Mouse (Mus musculus) heart, adult 11 months (tissue): Measurements from ENCODE around the gene Olfr424.
A peak's percentile ranks its signal among the peaks of the same experiment; 100 is the strongest.

Experiments
- DNase-seq: peaks from one replicate; pipeline ENCODE4 v3.0.0; 2022

The Olfr424 gene

DNA sequence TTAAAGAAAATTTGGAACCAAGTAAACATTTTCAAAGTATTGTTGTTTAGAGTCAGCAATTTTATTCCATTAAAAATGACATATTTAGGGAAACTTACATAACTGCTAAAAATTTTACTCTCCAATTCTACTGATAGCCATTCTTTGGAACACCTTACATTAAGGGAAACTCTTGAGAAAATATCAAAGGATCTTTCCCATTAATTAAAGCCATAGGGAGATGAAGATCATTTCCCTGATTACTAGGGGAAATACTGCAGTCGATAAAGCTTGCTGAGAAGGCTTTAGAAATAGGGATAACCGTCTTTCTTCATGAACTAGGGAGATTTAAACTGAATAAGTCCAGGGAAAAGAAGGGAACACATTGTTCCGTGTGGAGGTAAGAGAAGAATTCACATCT is at the start of gene Olfr424:
TSS of gene Olfr424 (plus strand) at position 301 of the 400 bp plus-strand sequence.
- no peak for DNase-seq

DNA sequence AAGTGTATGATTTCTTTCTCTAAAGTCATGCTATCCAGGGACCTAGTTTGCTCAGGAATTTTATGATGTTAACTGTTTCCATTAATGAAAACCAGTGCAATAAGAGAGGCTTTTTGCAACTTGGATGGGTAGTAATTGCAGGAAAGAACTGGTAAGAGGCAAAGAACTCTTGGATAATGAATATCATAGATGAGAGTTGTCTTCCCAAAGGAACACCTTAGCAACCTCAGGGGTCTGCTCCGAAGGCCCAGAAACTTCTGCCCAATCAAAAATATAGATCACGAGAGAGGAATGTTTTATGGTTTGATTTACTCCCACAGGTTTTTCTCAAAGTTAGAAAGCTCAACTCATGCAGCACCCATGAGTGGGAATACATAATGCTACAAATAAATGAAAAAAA is 47.3 kb upstream of the Olfr424 start, which contains the start of gene Olfr429:
TSS of gene Olfr429 (plus strand) at position 301 of the 400 bp plus-strand sequence.
- DNase-seq = no peak

DNA sequence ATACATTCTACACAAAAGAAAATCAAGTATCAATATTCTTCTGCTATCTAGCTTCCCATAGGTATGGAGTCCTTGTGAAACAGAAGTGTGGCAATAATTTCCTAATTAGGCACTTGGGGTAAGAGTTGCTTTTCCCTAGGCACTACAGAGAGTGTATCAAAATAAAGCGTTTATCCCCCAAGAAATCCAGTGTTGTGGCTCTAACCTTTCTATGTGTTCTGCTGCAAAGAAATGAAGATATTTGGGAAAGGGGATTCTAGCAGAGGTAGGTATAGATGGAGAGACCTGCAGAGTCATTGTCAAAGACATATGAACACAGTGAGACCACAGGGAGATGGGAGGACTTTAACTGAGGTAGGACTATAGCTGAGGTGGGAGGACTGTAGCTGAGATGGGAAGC is 34.7 kb upstream of the Olfr424 start, which contains the start of gene Olfr427:
TSS of gene Olfr427 (plus strand) at position 301 of the 400 bp plus-strand sequence.
- DNase-seq = no peak

DNA sequence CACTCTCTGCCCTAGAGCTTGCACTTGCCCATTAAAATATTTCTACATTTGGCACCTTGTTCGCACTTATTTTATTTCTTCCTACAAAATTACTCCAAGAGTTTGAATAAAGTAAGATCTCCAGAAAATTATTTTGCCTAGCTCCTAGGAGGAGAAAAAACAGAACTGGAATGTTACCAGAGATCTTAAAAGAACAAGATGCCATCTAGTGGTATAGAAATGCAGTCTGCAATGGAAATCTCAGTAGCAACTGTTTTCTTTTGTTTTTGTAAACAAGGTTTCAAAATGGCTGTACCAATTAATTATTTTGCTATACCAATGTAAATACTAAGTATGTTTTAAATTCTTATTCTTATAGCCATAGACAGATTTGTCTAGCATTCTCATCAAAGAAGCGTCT is 27.6 kb upstream of the Olfr424 start:
- no peak for DNase-seq

DNA sequence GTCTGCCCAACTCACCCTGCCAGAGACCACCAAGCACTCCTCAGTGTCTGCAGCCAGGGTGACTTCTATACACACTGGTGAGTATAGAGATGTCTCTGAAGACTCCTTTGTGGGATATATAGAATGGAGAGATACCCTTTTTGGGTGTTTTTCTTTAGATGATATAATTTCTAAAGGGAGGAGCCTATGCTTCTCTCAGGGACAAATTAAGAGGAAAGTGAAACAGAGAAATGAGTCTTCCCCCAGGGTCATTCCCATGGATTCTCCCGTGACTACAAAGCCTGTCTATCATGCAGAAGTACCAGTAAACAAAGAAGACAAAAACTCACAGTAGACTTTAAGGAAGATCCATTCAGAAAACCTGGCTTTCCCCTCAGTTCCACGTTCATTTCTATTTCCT is 10.3 kb upstream of the Olfr424 start, which contains the start of gene Olfr231:
TSS of gene Olfr231 (minus strand) at position 101 of the 400 bp plus-strand sequence.
- DNase-seq = no peak

DNA sequence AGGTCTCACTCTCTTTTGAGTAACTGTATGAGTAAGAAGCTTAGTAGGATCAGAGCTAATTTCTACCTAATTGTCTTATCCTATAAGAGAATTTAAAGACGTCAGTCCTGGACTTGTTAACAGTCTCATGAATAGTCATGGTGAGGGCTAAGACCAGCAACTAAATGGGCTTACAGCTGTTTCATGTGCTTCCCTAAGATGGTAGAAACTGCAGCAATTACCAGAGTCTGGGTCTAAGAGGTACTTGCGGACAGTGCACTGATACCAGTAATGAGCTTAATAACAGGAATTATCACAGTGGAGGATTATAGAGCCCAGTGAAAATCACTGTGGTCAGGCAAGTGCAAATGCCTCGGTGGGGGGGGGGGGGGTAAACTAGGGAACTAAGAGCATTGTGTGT is 682 bp downstream of the Olfr424 start:
- DNase-seq = no peak

DNA sequence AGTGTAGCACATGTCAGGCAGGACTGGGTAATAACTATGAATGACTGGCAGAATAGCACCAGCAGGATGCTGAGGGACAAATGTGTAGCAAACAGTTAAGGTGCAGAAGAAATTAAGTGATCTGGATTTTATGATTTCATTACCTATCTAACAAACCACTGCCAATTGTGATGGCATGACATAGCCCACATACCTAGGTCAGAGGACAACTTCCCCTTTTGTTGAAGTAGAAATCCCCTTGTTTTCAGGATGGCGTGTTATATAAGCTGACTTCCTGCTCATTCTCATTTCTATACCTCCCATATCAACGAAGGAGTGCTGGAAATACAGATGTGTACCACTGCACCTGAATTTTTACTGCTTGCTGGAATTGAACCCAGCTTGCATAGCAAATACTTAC is 10.1 kb downstream of the Olfr424 start:
- no peak for DNase-seq

DNA sequence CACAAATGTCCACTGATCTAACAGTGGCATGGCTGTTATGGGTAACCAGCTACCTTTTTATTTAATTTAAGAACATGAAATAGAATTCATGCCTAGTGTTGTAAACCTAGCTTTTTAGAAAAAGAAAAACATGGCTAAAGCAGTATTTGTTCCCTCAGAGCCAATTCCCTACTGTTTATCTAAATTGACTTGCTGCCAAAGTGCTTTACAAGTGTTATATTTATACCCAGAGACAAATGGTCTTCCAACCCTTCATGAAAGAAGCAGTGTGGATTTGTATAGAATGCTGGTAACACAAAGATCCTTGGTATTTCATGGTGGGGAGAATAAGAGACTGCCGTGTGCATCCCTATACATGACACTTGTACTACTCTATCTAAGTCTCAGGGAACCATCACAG is 15.4 kb downstream of the Olfr424 start:
- no peak for DNase-seq

DNA sequence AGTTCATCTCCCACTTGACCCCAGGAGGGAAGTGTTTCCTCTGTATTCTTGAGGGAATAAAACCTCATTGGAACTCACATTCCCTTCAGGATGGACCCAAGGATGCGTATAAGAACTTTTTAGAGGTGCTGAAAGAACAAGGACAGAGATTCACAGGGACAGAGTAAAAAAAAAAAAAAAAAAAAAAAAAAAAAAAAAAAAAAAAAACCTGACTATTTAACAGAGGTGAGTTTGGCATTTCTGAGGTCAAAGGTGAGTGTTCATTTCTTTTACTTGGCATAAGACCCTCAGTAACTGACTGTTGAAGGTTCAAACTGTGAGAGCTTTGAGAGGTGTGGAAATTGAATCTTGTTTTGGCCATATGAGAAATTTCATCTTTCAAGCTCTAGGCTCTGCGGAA is 18.0 kb downstream of the Olfr424 start:
- no peak for DNase-seq

DNA sequence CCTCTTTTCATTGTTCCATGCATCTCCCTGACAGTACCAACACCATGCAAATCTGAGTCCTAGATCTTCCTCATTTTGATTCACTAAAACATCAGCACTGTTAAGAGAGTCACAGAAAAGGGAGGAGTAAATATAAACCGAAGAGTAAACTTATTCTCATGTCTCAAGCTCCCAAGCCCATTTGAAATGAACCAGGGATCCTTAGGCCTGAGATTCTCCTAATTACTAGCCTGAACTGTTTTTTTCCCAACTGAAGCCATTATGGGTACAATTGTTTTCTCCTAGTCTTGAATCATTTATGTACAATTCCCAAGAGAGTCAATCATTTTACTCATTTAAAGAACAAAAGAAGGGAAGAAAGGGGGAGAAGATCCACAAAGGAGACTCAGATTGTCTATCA is 24.0 kb downstream of the Olfr424 start, which contains the start of gene Olfr420:
TSS of gene Olfr420 (plus strand) at position 301 of the 400 bp plus-strand sequence.
- DNase-seq = no peak

DNA sequence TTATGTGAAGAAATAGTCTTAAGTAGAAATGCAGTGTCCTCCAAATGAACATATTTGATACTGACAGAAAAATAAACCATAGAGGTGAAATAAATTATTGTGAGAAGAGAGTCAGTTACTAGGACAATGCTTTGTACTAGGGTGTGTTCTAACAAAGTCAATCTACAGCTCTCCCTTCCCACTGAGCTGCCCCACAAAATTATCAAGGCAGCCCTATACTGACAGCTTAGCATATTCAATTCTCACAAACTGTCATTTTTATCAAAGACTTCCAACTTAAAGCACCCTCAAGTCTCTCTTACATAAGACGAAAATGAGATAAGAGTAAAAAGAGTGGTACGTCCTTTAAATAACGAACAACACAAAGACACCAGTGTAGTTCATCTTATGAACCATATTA is 26.3 kb downstream of the Olfr424 start:
- no peak for DNase-seq

DNA sequence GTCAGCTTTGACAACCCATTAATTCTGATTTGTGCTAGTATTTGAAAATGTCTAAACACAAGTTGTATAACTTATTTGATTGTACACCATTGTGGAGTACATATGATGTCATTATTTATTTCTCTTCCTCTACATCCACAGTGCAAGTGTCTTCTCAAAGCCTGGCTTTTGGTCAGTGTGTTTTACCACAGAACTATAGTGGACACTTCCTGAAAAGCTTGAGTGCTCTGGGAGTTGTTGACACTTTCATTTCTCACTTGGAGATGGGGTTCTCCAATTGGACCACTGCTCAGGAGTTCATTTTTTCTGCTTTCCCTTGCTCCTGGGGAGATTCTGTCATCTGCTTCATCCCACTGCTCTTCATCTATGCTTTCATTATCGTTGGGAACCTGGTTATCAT is 27.2 kb downstream of the Olfr424 start:
- no peak for DNase-seq

DNA sequence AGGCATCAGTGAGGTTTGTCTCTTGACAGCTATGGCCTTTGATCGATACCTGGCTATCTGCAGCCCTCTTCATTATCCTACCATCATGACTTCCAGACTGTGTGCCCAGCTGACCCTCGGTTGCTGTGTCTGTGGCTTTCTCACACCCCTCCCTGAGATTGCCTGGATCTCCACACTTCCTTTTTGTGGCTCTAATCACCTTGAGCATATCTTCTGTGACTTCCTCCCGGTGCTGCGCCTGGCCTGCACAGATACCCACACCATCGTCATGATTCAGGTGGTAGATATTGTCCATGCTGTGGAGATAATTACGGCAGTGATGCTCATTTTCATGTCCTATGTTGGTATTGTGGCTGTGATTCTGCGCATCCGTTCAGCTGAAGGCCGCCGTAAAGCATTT is 27.8 kb downstream of the Olfr424 start:
- DNase-seq = no peak

DNA sequence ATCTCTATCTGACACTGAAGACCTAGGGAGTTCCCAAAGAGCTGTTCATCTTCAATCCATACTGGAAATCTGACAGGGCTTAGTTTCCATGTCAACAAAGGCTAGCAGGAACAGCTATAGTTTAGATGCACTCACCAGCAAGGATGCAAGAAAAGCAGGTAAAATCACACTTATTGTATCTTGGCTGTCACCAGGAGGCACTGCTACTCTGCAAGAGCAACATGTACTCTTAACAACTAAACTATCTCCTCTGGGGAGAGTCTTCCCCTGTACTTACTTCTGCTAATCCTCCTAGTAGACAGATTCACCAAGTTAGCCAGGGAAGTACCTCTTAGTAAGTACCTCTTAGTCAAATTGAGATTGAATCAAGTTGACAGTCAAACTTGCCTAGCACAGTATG is 37.7 kb downstream of the Olfr424 start:
- no peak for DNase-seq

DNA sequence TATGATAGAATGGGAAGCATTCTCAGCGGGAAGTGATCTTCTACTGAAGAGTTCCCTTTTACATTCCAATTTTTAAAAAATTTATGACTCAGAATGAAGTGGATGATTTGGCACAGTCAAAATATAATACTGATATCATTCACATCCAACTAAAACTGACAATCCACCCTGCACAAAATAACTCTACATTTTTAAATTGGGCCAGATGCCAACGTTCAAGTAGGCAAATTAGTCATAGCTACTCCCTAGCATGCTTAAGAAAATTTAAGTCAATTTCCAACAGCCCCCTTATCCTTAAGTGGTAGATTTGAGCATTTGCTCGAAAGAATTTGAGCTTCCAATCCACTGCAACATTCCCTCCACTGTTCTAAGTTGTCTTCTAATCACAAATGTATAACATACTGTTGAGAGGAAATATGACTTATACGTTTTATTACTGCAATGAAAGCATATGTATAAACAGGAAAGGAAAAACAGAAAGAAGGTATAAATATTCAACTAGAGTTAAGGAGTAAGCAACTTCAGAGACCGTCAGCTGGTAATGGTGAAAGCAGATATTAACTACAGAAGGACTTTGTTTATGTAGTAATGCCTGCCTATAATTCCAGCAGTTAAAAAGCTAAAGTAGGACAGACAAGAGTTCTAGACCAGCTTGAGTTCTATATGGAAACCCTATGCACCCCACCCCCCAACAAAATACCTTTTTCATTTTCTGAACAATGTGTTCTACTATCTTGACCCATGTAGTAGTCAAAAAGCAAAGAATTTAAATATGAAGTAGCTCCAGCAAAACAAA is 39.6 kb downstream of the Olfr424 start:
- DNase-seq = no peak

DNA sequence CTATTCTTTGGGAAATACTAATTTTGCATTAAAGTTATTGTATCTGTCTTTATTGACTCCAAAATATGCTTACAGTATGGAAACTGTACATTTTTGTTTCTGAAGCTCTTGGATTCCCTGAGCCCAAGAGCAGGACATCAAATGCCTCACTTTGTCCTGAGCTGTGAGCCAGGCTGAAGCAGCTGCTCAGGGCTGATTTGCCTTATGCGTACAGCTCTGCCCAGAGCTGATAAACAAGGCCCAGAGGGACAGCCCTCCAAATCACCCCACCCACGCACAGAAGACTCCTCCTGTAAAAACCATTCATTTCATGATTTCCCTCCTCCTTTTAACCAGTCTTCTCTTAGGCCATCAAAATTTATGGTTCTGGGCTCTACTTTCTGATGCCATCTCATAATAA is 40.2 kb downstream of the Olfr424 start:
- DNase-seq = peak; percentile 95

DNA sequence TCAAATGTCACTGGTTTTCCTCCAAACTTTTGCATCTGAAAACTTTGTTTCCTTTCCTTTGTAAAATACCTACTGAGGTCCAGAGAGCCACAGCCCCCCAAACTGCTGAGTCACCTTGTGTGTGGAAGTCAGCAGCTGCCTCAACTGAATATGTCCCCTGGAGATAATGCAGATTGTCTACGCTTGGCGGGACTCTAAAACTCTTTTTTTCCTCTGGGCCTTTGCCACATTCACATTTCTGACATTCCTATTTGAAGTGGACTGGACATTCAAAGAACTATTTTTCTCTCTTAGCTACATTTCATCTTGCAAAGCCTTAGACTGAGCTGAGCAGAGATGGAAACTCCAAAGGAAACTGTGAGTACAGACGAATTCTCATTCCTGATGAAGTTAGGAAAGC is 41.3 kb downstream of the Olfr424 start, which contains the start of gene Spta1:
TSS of gene Spta1 (plus strand) at position 172 of the 400 bp plus-strand sequence.
- peak; percentile 89 for DNase-seq
